In genomic region chr6:13606921-13607620, GRCm38 (mm10) we compare ENCODE assay signal across 8 mouse cellular contexts. TPM values are rescaled to one million over a fixed set of nuclear protein-coding genes. Genes with fewer than 3 reads are reported as not detected.
DNase-seq lines count a peak whose midpoint lies in the region; ATAC-seq and TF ChIP-seq lines count a peak whose summit lies in the region.

No protein-coding gene starts in this region.

- H3K27me3 ChIP-seq in kidney, embryonic 14.5 days (ENCODE audit: control insufficient read depth, insufficient read depth, low read length), result no peaks in the 10 kb centered on the region
- no peaks in the 10 kb centered on the region for H3K27me3 ChIP-seq in heart, postnatal 0 days (ENCODE audit: control insufficient read depth, insufficient read depth, low read length)

- H3K4me3 ChIP-seq in kidney, embryonic 14.5 days (ENCODE audit: low read length), result peak overlapping the region; percentile 72
- H3K4me3 ChIP-seq in heart, postnatal 0 days (ENCODE audit: low read depth, low read length), result peak overlapping the region; percentile 90

- peaks cover 8% of the 10 kb centered on the region; the same call in 1 of the 2 replicates for H3K36me3 ChIP-seq in kidney, embryonic 14.5 days (ENCODE audit: control insufficient read depth, insufficient read depth, low read length)
- H3K36me3 ChIP-seq in heart, postnatal 0 days (replicated peaks; ENCODE audit: control insufficient read depth, insufficient read depth, low read length), result peaks cover 6% of the 10 kb centered on the region

- peak overlapping the region; percentile 50 for H3K4me2 ChIP-seq in kidney, embryonic 14.5 days (replicated peaks; ENCODE audit: low read depth, low read length)
- H3K4me2 ChIP-seq in heart, postnatal 0 days (ENCODE audit: low read depth, low read length), result peak overlapping the region; percentile 67

- peak; percentile 5; the same call in 1 of the 2 replicates for ATAC-seq in kidney, embryonic 14.5 days (ENCODE audit: low FRiP score, low TSS enrichment)
- peak; percentile 11 for ATAC-seq in activated CD4-positive, CD25-positive, alpha-beta regulatory T cell, adult 4 months
- ATAC-seq in heart, postnatal 0 days (ENCODE audit: insufficient read depth, low read depth), result no peak
- ATAC-seq in megakaryocyte-erythroid progenitor cell, adult 5-6 weeks (replicated peaks; ENCODE audit: low FRiP score, low TSS enrichment, poor library complexity, severe bottlenecking), result peak; percentile 36

- WGBS in kidney, embryonic 14.5 days, result 18% methylated on average over 15 of the region's 15 CpGs
- 8% methylated on average over 15 of the region's 15 CpGs for WGBS in heart, postnatal 0 days

- no peak for TF ChIP-seq EP300 in heart, postnatal 0 days (IDR thresholded peaks at IDR 0.05; ENCODE audit: low read depth)

- TF ChIP-seq CTCF in heart, postnatal 0 days (IDR thresholded peaks at IDR 0.05; ENCODE audit: low read depth), result no peak

- no peak for DNase-seq in kidney, postnatal 4 days
- DNase-seq in heart, postnatal 0 days (ENCODE audit: low spot score), result peak; percentile 24
- DNase-seq in adrenal gland, adult 2 months, result no peak
- no peak for DNase-seq in gastrocnemius, postnatal 10 days
- no peak for DNase-seq in right cerebral cortex, adult 18-20 months

- no peaks in the 10 kb centered on the region for H3K9me3 ChIP-seq in kidney, embryonic 14.5 days (ENCODE audit: control insufficient read depth, low read length)
- H3K9me3 ChIP-seq in heart, postnatal 0 days (replicated peaks; ENCODE audit: control insufficient read depth, low read length), result no peaks in the 10 kb centered on the region

- H3K4me1 ChIP-seq in kidney, embryonic 14.5 days (ENCODE audit: control insufficient read depth, insufficient read depth, low read length), result peaks cover 6% of the 10 kb centered on the region; the same call in 1 of the 2 replicates
- peaks cover 17% of the 10 kb centered on the region for H3K4me1 ChIP-seq in heart, postnatal 0 days (ENCODE audit: control insufficient read depth, insufficient read depth)

- peak overlapping the region; percentile 93 for H3K9ac ChIP-seq in kidney, embryonic 14.5 days (ENCODE audit: low read depth, low read length)
- H3K9ac ChIP-seq in heart, postnatal 0 days (replicated peaks; ENCODE audit: low read depth, low read length), result peak overlapping the region; percentile 90

- H3K27ac ChIP-seq in kidney, embryonic 14.5 days (ENCODE audit: low read depth, low read length), result peak overlapping the region; percentile 91
- H3K27ac ChIP-seq in heart, postnatal 0 days (ENCODE audit: low read depth), result peak overlapping the region; percentile 98

RNA-seq across cellular contexts. Expression of gene Tmem168, which starts 0.8 kb away (rescaled TPM):
- 25.2 and 43.3 TPM in 2 replicates for polyA plus RNA-seq in kidney, embryonic 14.5 days (2014; fragmentation: Nextera tagmentation; extraction: Ambion mirVana)
- 10 to 100 TPM; 38.4 to 41.2 TPM for polyA plus RNA-seq in activated CD4-positive, CD25-positive, alpha-beta regulatory T cell, adult 4 months (2017; shearing (Covaris generic))
- 25.3 and 31.4 TPM in 2 replicates for total RNA-seq in heart, postnatal 0 days (2014; rRNA removed; ENCODE audit: low replicate concordance)
- 22.5 and 23.6 TPM in 2 replicates for polyA plus RNA-seq in heart, postnatal 0 days (2015; fragmentation: Nextera tagmentation; extraction: Ambion mirVana)
- 16.5 and 20.6 TPM in 2 replicates for total RNA-seq in megakaryocyte-erythroid progenitor cell, adult 5-6 weeks (2014; fragmentation: Nextera tagmentation)
- 31.9 and 32.6 TPM in 2 replicates for total RNA-seq in megakaryocyte-erythroid progenitor cell, adult 5-6 weeks (2017)
- 10 to 100 TPM; 23.1 to 29.8 TPM for total RNA-seq in adrenal gland, adult 2 months (2021)
- 13.3 and 29.5 TPM in 2 replicates for polyA plus RNA-seq in adrenal gland, adult 2 months (2012; rRNA removed)
- 10 to 100 TPM; 12.1 to 14.5 TPM for total RNA-seq in gastrocnemius, postnatal 10 days (2021)
